Mouse (Mus musculus): ENCODE results near the gene Rpl22l1.

The Rpl22l1 gene

GRCm38 (mm10) chr3:28805301-28806097 is at the start of gene Rpl22l1:
Gene Rpl22l1, plus strand, starts transcription at chr3:28805436.
- DNase-seq (ENCODE audit: low read depth, low spot score) = peak; percentile 99

- no peak for DNase-seq (ENCODE audit: low read depth, low spot score)
Measured at GRCm38 (mm10) chr3:28755477-28755876, 49.8 kb upstream of the Rpl22l1 start.

DNA sequence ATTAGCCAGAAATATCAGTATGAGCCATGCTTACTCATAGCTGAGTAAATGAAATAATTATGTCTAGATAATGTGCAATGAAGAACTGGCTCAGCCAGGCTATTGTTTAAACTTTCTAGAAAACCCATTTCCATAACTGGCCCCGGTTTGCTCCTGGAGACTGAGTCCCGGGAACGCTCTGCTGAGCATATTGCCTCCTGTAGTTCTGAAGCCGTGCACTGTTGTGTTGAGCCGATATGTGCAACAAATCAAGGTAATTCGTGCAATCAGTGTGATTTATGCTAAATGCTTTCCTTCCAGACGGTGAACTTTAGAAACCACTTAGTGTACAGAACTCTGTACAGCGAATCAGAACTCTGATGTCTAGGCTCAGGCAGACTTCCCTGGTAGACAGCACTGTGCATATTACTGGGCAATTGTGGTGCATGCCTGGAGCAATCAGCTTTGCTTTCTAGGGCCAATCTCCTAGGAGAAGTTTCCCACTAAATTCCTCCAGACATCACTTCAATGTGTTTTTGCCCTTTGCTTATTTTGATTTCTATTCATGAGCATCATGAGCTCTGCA is 43.9 kb upstream of the Rpl22l1 start:
- no peak for DNase-seq (ENCODE audit: low read depth, low spot score)

- DNase-seq (ENCODE audit: low read depth, low spot score) = no peak
Measured at GRCm38 (mm10) chr3:28766935-28767334, 38.3 kb upstream of the Rpl22l1 start.

DNA sequence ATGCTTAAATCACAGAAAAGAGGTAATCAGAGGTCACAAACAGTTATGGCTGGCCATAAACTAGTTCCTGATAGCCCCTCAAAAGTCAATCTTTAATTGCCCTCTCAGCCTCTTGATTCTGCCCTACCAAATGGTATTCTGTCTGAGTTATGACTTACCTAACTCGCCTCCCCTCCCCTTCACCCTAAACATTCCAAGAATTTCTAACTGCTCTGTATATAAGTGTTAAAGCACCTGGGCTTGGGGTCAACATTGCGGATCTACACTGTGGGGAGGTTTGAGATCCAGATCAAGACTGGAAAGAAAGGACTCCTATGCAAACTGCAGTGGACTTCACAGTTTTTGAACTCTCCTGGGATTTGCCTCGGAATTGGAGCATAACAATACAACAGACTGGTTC is 37.0 kb upstream of the Rpl22l1 start:
- peak; percentile 15 for DNase-seq (ENCODE audit: low read depth, low spot score)

GRCm38 (mm10) chr3:28772919-28773318 is 32.3 kb upstream of the Rpl22l1 start:
- peak; percentile 25 for DNase-seq (ENCODE audit: low read depth, low spot score)

DNA sequence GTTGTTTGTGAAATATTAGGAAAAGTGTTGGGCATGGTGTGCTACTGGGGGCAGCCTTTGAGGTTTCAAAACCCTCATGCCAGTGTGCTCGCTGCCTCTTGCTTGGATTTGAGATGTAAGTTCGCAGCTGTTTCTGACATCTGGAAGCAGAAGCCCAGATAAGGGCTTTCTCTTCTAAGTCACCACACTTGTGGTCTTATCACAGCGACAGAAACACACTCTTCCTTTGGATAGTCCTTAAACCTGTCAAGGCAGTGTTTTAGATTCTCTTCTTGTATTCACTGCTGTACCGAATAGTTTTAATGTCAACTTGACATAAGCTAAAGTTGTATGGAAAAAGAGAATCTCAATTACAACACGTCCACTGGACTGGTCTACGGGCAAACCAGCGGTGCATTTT is 29.9 kb upstream of the Rpl22l1 start:
- no peak for DNase-seq (ENCODE audit: low read depth, low spot score)

DNA sequence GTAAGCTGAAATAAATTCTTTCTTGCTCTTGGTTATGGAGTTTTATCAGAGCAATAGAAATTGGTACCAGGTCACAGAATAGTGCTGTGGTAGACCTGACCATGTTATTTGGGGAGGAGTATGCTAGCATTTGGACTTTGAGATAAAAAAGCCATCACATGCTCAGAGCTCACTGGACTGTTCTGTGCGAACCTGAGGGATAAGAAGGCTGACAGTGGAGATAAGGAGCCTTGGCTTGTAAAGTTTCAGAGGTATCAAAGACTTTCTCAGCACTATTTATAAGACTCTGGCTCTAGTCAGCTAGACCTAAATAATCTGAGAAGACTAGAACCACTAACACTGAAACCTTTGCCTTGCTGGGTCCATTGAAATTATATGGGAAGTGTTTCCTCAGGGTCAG is 29.3 kb upstream of the Rpl22l1 start:
- no peak for DNase-seq (ENCODE audit: low read depth, low spot score)

DNA sequence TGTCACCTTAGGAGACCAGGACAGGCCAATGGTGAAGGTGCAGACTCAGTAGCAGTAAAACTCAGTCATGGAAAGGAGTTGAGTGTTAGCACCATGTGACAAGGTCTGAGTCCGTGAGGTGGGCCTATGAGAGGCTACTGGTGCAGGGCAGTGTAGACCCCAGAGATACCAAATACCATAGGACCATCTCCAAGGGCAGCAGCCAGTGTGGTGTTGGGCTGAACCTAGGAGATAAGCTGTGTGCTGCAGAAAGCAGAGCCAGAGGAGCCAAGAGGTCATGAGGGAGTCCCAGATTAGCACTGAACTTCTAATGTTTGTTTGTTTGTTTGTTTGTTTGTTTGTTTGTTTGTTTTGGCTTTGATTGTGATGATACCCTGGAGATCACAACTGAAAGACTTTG is 28.7 kb upstream of the Rpl22l1 start:
- DNase-seq (ENCODE audit: low read depth, low spot score) = no peak

- DNase-seq (ENCODE audit: low read depth, low spot score) = no peak
Measured at GRCm38 (mm10) chr3:28780511-28780910, 24.7 kb upstream of the Rpl22l1 start.

DNA sequence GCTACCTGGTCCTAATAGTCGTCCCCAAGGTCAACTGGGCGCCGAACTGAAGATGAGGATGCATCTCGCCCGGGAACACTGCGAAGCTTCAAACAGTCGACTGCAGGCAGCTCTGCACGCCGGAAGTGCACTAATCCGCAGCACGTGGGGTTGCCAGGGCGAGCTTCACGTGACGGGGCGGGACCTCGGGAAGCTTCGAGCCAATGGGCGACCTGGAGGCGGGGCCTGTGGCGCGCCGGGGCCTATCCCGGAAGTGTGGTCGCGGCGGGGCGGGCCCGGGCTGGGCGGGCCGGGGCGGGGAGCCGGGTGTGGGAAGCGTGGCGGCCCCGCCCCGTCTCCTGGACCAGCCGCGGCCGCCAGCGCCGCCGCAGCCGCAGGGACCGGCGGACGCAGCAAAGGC is 24.2 kb upstream of the Rpl22l1 start, which contains the start of gene Eif5a2:
Gene Eif5a2 (plus strand): TSS at position 283 of the 400 bp plus-strand sequence.
- DNase-seq (ENCODE audit: low read depth, low spot score) = peak; percentile 96

GRCm38 (mm10) chr3:28781422-28781821 is 23.8 kb upstream of the Rpl22l1 start:
- DNase-seq (ENCODE audit: low read depth, low spot score) = no peak

GRCm38 (mm10) chr3:28781848-28782247 is 23.4 kb upstream of the Rpl22l1 start:
- DNase-seq (ENCODE audit: low read depth, low spot score) = no peak

- DNase-seq (ENCODE audit: low read depth, low spot score) = no peak
Measured at GRCm38 (mm10) chr3:28784176-28784575, 21.1 kb upstream of the Rpl22l1 start.

- no peak for DNase-seq (ENCODE audit: low read depth, low spot score)
Measured at GRCm38 (mm10) chr3:28794835-28795234, 10.4 kb upstream of the Rpl22l1 start.

DNA sequence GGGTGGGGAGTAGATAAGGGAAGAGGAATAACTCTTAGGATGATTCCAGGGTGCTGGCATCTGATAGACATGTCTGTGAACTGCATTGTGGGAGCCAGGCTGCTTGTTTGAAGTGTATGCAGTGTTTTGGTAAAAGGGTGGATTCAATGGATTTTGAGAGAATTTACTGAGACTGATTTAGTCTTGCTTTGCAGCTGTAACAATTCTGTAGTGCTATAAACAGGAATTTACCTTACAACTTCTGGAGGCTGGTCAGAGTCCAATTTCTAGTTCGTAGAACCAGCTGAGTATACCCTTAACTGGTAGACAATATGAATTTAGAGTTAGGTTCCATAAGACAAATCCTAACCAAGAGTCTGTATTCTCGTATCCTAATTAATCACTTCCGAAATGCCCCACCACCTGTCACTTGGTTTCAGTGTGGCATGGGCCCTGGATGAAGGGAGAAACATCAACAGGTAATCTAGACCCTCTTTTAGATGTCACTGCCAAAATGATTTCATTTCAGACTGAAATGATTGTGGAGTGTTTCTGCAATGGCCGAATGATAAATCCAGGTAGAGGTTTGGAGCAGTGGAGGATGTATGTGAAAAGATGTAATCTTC is 2.9 kb downstream of the Rpl22l1 start:
- peak; percentile 34 for DNase-seq (ENCODE audit: low read depth, low spot score)

- DNase-seq (ENCODE audit: low read depth, low spot score) = no peak
Measured at GRCm38 (mm10) chr3:28811441-28811840, 6.2 kb downstream of the Rpl22l1 start.

DNA sequence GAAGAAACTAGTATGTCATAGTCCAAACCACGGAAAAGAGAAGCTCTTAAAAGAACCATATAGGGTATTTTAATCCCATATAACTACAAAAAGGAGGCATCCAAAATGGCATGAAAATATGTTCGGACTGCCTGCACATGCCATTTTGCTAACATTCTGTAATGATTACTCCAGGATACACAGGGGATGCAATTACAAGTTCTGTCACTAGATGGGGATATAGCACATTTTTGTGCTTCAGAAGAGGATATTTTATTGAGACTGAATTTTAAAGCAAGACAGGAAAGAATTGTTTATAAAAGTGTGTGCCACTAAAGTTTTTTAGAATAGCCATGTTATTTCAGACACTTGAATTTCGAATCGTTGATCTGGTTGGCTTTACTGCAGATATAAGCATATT is 9.1 kb downstream of the Rpl22l1 start:
- peak; percentile 79 for DNase-seq (ENCODE audit: low read depth, low spot score)

- DNase-seq (ENCODE audit: low read depth, low spot score) = no peak
Measured at GRCm38 (mm10) chr3:28816010-28816540, 10.8 kb downstream of the Rpl22l1 start.

DNA sequence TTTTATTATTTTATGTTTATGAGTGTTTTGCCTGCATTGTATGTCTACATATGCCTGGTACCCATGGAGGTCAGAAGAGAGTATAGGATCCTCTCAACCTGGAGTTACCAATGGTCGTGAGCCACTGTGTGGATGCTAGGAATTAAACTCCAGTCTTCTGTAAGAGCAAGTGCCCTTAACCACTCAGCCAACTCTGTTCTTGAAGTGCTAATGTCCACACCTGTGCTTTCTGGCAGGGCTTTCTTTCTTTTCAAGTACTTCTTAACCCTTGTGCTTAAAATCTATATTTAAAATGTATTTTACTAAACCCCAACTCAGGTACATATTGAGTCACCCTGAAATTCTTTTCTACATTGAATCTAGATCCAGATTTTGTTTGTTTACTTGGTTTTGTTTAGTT is 21.0 kb downstream of the Rpl22l1 start:
- no peak for DNase-seq (ENCODE audit: low read depth, low spot score)

- no peak for DNase-seq (ENCODE audit: low read depth, low spot score)
Measured at GRCm38 (mm10) chr3:28827605-28828004, 22.4 kb downstream of the Rpl22l1 start.

DNA sequence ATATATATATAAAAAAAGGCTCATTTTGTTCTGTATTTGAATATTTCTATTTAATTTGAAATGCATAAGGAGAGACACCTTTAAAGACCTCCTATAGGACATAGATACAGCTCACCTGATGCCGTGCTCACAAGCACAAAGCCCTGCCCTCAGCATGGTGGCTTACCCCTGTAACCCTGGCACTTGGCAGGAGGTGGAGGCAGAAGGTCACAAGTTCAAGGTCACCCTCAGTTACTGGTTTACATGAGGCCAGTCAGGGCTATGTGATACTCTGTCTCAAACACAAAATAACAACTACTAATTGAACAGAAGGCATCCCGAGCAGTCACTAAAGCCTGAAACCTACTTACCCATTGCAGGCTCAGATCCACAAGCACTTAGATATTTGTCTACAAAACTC is 24.2 kb downstream of the Rpl22l1 start:
- DNase-seq (ENCODE audit: low read depth, low spot score) = no peak
